Mouse (Mus musculus) E14TG2a.4 (cell line): ENCODE measurements around the gene Rnf24.

ENCODE experiments used
- CTCF ChIP-seq: conservative IDR thresholded peaks from 2 replicates; pipeline ENCODE4 v1.5.1; 2014; ENCODE audit warnings: low read length
- POU5F1 ChIP-seq: IDR thresholded peaks from 2 replicates; pipeline ENCODE4 v1.6.1; 2014; ENCODE audit warnings: low read length, borderline replicate concordance

GRCm38 (mm10) chr2:131254329-131254713, 98.4 kb downstream of the Rnf24 start:
- no peak for TF ChIP-seq CTCF
- TF ChIP-seq POU5F1, result no peak
